In genomic region chr19:57692566-57692965, GRCm38 (mm10) we compare ENCODE assay signal across 18 mouse cellular contexts.
DNase-seq lines count a peak whose midpoint lies in the region; TF ChIP-seq lines count a peak whose summit lies in the region.
"Had no signal": no experiment of that assay in that cellular context is flagged by ENCODE, and none has a peak within 500 bp of the region (broad histone marks: within the 10 kb centered on the region; RNA-seq: fewer than 3 reads in every experiment).

No protein-coding gene starts in this region.

- H3K4me3 ChIP-seq in gastrocnemius, adult 2 months, result no peak overlapping the region
- no peak overlapping the region for H3K4me3 ChIP-seq in left cerebral cortex, adult 2 months
- no peak overlapping the region for H3K4me3 ChIP-seq in E14TG2a.4 (replicated peaks; ENCODE audit: low read length)
- no peak overlapping the region for H3K4me3 ChIP-seq in cortical plate, adult 2 months (ENCODE audit: insufficient read depth, low read length)
- H3K4me3 ChIP-seq: embryonic facial prominence, embryonic 13.5 days; forebrain, embryonic 12.5 days; heart, embryonic 10.5 days; hindbrain, embryonic 12.5 days; midbrain, embryonic 10.5 days; myocyte had no signal

- intact Hi-C loops in gastrocnemius, adult 2 months (cut with DNase I), result no loop called here
- intact Hi-C loops in gastrocnemius, postnatal 14 days (cut with DNase I; ENCODE audit: low total_unique reads), result no loop called here
- intact Hi-C loops in left cerebral cortex, adult 2 months (cut with DNase I), result no loop called here

- 0 out of 2 replicates have a peak, but pooled peaks cover 4% of the 10 kb centered on the region for H3K27me3 ChIP-seq in E14TG2a.4 (ENCODE audit: insufficient read depth, low read length)
- H3K27me3 ChIP-seq: embryonic facial prominence, embryonic 13.5 days; forebrain, embryonic 12.5 days; hindbrain, embryonic 12.5 days had no signal

- TF ChIP-seq CTCF in gastrocnemius, adult 2 months (IDR thresholded peaks at IDR 0.05), result peak; percentile 24; the same call in 1 of the 2 replicates
- peak; percentile 37 for TF ChIP-seq CTCF in left cerebral cortex, adult 2 months (IDR thresholded peaks at IDR 0.05)
- peak; percentile 54 for TF ChIP-seq CTCF in E14TG2a.4 (conservative IDR thresholded peaks at IDR 0.05; ENCODE audit: low read length)
- peak; percentile 31; the same call in 1 of the 2 replicates for TF ChIP-seq CTCF in cortical plate, adult 2 months (IDR thresholded peaks at IDR 0.05; ENCODE audit: extremely low read depth, insufficient read depth, low read length)

- H3K4me1 ChIP-seq in E14TG2a.4 (replicated peaks; ENCODE audit: low read depth, low read length), result no peaks in the 10 kb centered on the region
- H3K4me1 ChIP-seq in cortical plate, adult 2 months (ENCODE audit: control insufficient read depth, insufficient read depth, low read length), result no peaks in the 10 kb centered on the region
- H3K4me1 ChIP-seq: embryonic facial prominence, embryonic 13.5 days; forebrain, embryonic 12.5 days; heart, embryonic 10.5 days; hindbrain, embryonic 12.5 days; midbrain, embryonic 10.5 days had no signal

- no peaks in the 10 kb centered on the region for H3K9me3 ChIP-seq in E14TG2a.4 (ENCODE audit: low read length)
- H3K9me3 ChIP-seq: embryonic facial prominence, embryonic 13.5 days; forebrain, embryonic 12.5 days; heart, embryonic 10.5 days; hindbrain, embryonic 12.5 days; midbrain, embryonic 10.5 days had no signal

- no peak overlapping the region for H3K27ac ChIP-seq in gastrocnemius, adult 2 months
- H3K27ac ChIP-seq in left cerebral cortex, adult 2 months, result no peak overlapping the region
- H3K27ac ChIP-seq in cortical plate, adult 2 months (ENCODE audit: insufficient read depth, low read length), result no peak overlapping the region
- H3K27ac ChIP-seq: embryonic facial prominence, embryonic 13.5 days; forebrain, embryonic 12.5 days; heart, embryonic 10.5 days; hindbrain, embryonic 12.5 days; midbrain, embryonic 10.5 days had no signal

- no peaks in the 10 kb centered on the region for H3K36me3 ChIP-seq in E14TG2a.4 (ENCODE audit: insufficient read depth, low read length)

- no peak for TF ChIP-seq POLR2A in cortical plate, adult 2 months (IDR thresholded peaks at IDR 0.05; ENCODE audit: extremely low read depth, insufficient read depth, low read length)

- DNase-seq in gastrocnemius, adult 2 months, result no peak
- DNase-seq in gastrocnemius, postnatal 14 days, result no peak
- DNase-seq in left cerebral cortex, adult 2 months (ENCODE audit: extremely low spot score in 1 of 2, low spot score in 2 of 2), result no peak
- no peak for DNase-seq in left cerebral cortex, adult 8-10 months (ENCODE audit: low spot score in 2 of 2)
- DNase-seq in adrenal gland, adult 18-20 months (ENCODE audit: low spot score in 2 of 2), result no peak
- DNase-seq in testis, postnatal 14 days (ENCODE audit: low spot score), result no peak
- DNase-seq: adrenal gland, postnatal 10 days; cerebellum, postnatal 25 days; kidney, adult 11 months; thymus, postnatal 14 days had no signal
